ENCODE assay signal across 10 mouse cellular contexts in the genomic region with DNA sequence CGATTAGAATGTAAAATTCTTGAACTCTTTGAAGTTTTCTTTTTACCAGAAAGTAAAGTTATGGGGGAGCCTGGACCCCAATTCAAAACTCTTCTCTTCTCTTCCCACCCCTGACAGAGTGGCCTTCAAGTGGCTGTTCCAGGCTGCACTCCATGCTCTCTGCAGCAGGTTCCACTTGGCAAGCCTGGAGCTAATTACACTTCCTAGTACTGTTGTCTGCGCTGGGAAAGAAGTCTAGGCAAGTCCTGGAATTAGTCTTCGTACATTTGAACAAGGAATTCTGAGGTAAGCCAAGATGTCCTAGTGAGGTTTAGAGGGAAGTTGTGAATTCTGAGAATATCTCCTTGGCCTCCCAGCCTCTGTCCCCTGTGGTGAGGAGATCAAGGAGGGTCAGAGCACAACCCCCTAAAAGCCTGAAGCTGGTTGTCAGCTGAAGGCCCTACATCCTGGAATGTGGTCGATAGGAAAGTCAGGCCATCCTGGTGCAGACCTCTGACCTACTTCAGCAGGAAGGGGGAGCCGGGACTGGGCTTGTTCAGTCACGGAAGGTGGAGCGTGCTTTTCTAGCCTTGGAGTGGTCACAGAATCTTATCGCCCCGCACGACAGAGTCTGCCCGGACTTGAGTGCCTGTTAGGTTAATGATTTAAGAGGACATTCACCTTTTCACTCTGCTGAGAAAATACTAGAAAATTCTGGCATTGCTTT. TPM values are rescaled to one million over a fixed set of nuclear protein-coding genes. Genes with fewer than 3 reads are reported as not detected.
DNase-seq lines count a peak whose midpoint lies in the region; ATAC-seq and TF ChIP-seq lines count a peak whose summit lies in the region.
"Had no signal": no experiment of that assay in that cellular context is flagged by ENCODE, and none has a peak within 500 bp of the region (broad histone marks: within the 10 kb centered on the region; RNA-seq: fewer than 3 reads in every experiment).

No protein-coding gene starts in this region.

- no peak for TF ChIP-seq CTCF in midbrain, postnatal 0 days (IDR thresholded peaks at IDR 0.05)

- H3K27ac ChIP-seq in midbrain, embryonic 10.5 days (replicated peaks) = no peak overlapping the region; the same call in 1 of the 2 replicates
- H3K27ac ChIP-seq in midbrain, postnatal 0 days (ENCODE audit: low read depth, low read length) = no peak overlapping the region
- H3K27ac ChIP-seq in heart, embryonic 16.5 days (ENCODE audit: low read length) = peak overlapping the region; percentile 45
- peak overlapping the region; percentile 74 for H3K27ac ChIP-seq in stomach, embryonic 14.5 days (ENCODE audit: low read length)
- H3K27ac ChIP-seq: limb, embryonic 13.5 days had no signal

- H3K4me3 ChIP-seq in midbrain, embryonic 10.5 days = no peak overlapping the region
- H3K4me3 ChIP-seq in midbrain, postnatal 0 days (ENCODE audit: low read depth, low read length) = no peak overlapping the region
- no peak overlapping the region for H3K4me3 ChIP-seq in heart, embryonic 16.5 days (ENCODE audit: low read length)
- H3K4me3 ChIP-seq in stomach, embryonic 14.5 days (ENCODE audit: low read depth, low read length) = no peak overlapping the region
- H3K4me3 ChIP-seq: limb, embryonic 13.5 days had no signal

- no peaks in the 10 kb centered on the region for H3K9me3 ChIP-seq in midbrain, embryonic 10.5 days (replicated peaks)
- H3K9me3 ChIP-seq in midbrain, postnatal 0 days (ENCODE audit: low read length) = no peaks in the 10 kb centered on the region
- no peaks in the 10 kb centered on the region for H3K9me3 ChIP-seq in heart, embryonic 16.5 days (replicated peaks; ENCODE audit: control insufficient read depth, low read length)
- no peaks in the 10 kb centered on the region for H3K9me3 ChIP-seq in stomach, embryonic 14.5 days (ENCODE audit: control insufficient read depth, low read depth, low read length)
- H3K9me3 ChIP-seq: limb, embryonic 13.5 days had no signal

- H3K27me3 ChIP-seq in midbrain, embryonic 10.5 days (ENCODE audit: low read depth, poor library complexity, severe bottlenecking) = no peaks in the 10 kb centered on the region
- H3K27me3 ChIP-seq in midbrain, postnatal 0 days (ENCODE audit: insufficient read depth, low read length) = no peaks in the 10 kb centered on the region
- H3K27me3 ChIP-seq in heart, embryonic 16.5 days (ENCODE audit: control insufficient read depth, insufficient read depth, low read length) = no peaks in the 10 kb centered on the region
- no peaks in the 10 kb centered on the region for H3K27me3 ChIP-seq in stomach, embryonic 14.5 days (ENCODE audit: control insufficient read depth, insufficient read depth, low read length)

- no peak for ATAC-seq in midbrain, postnatal 0 days (ENCODE audit: low FRiP score)
- peak; percentile 23; the same call in 1 of the 2 replicates for ATAC-seq in heart, embryonic 16.5 days (replicated peaks; ENCODE audit: extremely low read depth, insufficient read depth, low FRiP score)
- peak; percentile 62; the same call in 1 of the 2 replicates for ATAC-seq in stomach, embryonic 14.5 days (ENCODE audit: insufficient number of reproducible peaks, insufficient read depth, low FRiP score, low read depth)
- no peak for ATAC-seq in frontal cortex, adult (ENCODE audit: low TSS enrichment)

- no peak overlapping the region for H3K9ac ChIP-seq in midbrain, postnatal 0 days (replicated peaks; ENCODE audit: low read length, poor library complexity, severe bottlenecking)
- peak overlapping the region; percentile 48 for H3K9ac ChIP-seq in heart, embryonic 16.5 days (ENCODE audit: low read length)
- H3K9ac ChIP-seq in stomach, embryonic 14.5 days (replicated peaks; ENCODE audit: low read depth, low read length) = no peak overlapping the region
- H3K9ac ChIP-seq: limb, embryonic 13.5 days had no signal

- no peak overlapping the region for H3K4me2 ChIP-seq in midbrain, postnatal 0 days (ENCODE audit: low read depth, low read length, poor library complexity, severe bottlenecking)
- H3K4me2 ChIP-seq in heart, embryonic 16.5 days (ENCODE audit: low read depth, low read length) = peak overlapping the region; percentile 41
- H3K4me2 ChIP-seq in stomach, embryonic 14.5 days (replicated peaks; ENCODE audit: low read depth, low read length) = no peak overlapping the region
- H3K4me2 ChIP-seq: limb, embryonic 13.5 days had no signal

- peaks cover 34% of the 10 kb centered on the region for H3K4me1 ChIP-seq in midbrain, embryonic 10.5 days
- no peaks in the 10 kb centered on the region for H3K4me1 ChIP-seq in midbrain, postnatal 0 days (ENCODE audit: insufficient read depth, low read length)
- peaks cover 28% of the 10 kb centered on the region for H3K4me1 ChIP-seq in heart, embryonic 16.5 days (ENCODE audit: control insufficient read depth, insufficient read depth, low read length)
- no peaks in the 10 kb centered on the region; the same call in 1 of the 2 replicates for H3K4me1 ChIP-seq in stomach, embryonic 14.5 days (ENCODE audit: control insufficient read depth, insufficient read depth, low read length)

- no peaks in the 10 kb centered on the region for H3K36me3 ChIP-seq in midbrain, embryonic 10.5 days
- no peaks in the 10 kb centered on the region for H3K36me3 ChIP-seq in midbrain, postnatal 0 days (ENCODE audit: insufficient read depth, low read length)
- no peaks in the 10 kb centered on the region for H3K36me3 ChIP-seq in heart, embryonic 16.5 days (ENCODE audit: control insufficient read depth, insufficient read depth)
- no peaks in the 10 kb centered on the region for H3K36me3 ChIP-seq in stomach, embryonic 14.5 days (ENCODE audit: control insufficient read depth, insufficient read depth, low read length)
- H3K36me3 ChIP-seq: limb, embryonic 13.5 days had no signal

- peak; percentile 18 for DNase-seq in midbrain, embryonic 10.5 days (ENCODE audit: low spot score)
- no peak for DNase-seq in midbrain, postnatal 0 days (ENCODE audit: low spot score)
- DNase-seq in kidney, postnatal 4 days = peak; percentile 68 to 83
- DNase-seq in c-Kit-positive CD71-positive TER-119-positive erythroid progenitor cells, embryonic 14.5 days (ENCODE audit: low spot score) = no peak
- DNase-seq in Muller cell, postnatal 12 days (ENCODE audit: inconsistent ontology term) = no peak
- DNase-seq: right cerebral cortex, adult 18-20 months had no signal

- 45% methylated on average over 11 of the region's 11 CpGs for WGBS in midbrain, embryonic 10.5 days
- 59% methylated on average over 11 of the region's 11 CpGs for WGBS in midbrain, postnatal 0 days
- WGBS in heart, embryonic 16.5 days = 24% methylated on average over 11 of the region's 11 CpGs
- WGBS in stomach, embryonic 14.5 days = 26% methylated on average over 11 of the region's 11 CpGs

RNA-seq across cellular contexts. Expression of a gene that starts 59.6 kb away (rescaled TPM):
- 44.5 and 44.9 TPM in 2 replicates for polyA plus RNA-seq in midbrain, embryonic 10.5 days (2016; fragmentation: Nextera tagmentation; extraction: Ambion mirVana)
- 37.9 and 53.5 TPM in 2 replicates for total RNA-seq in midbrain, postnatal 0 days (2014; rRNA removed)
- polyA plus RNA-seq in midbrain, postnatal 0 days (2015; fragmentation: Nextera tagmentation; extraction: Ambion mirVana) = 13.1 and 17.1 TPM in 2 replicates
- 24.1 and 24.7 TPM in 2 replicates for polyA plus RNA-seq in heart, embryonic 16.5 days (2015; fragmentation: Nextera tagmentation; extraction: Ambion mirVana)
- polyA plus RNA-seq in stomach, embryonic 14.5 days (2014; fragmentation: Nextera tagmentation; extraction: Ambion mirVana) = 43.2 and 46.4 TPM in 2 replicates

Comparison
In these comparisons a context has a peak if more than half of its experiments do, and no peak if none do; other contexts are left out.
1. DNase-seq: peak in midbrain, embryonic 10.5 days (single experiment) and kidney, postnatal 4 days (2 of 2); none in midbrain, postnatal 0 days (single experiment), c-Kit-positive CD71-positive TER-119-positive erythroid progenitor cells, embryonic 14.5 days (single experiment) and Muller cell, postnatal 12 days (single experiment).
2. H3K27ac ChIP-seq: peak in heart, embryonic 16.5 days (single experiment) and stomach, embryonic 14.5 days (single experiment); none in midbrain, embryonic 10.5 days (single experiment) and midbrain, postnatal 0 days (single experiment).
3. ATAC-seq: peak in heart, embryonic 16.5 days (single experiment) and stomach, embryonic 14.5 days (single experiment); none in midbrain, postnatal 0 days (single experiment) and frontal cortex, adult (single experiment).